Mouse (Mus musculus): Measurements from ENCODE around the gene Dact1. TPM values are rescaled to one million over a fixed set of nuclear protein-coding genes. Genes with fewer than 3 reads are reported as not detected.
A peak's percentile ranks its signal among the peaks of the same experiment; 100 is the strongest.

Gene Dact1
- polyA plus RNA-seq, 1 experiment from 2014 or later: 11.1 TPM

GRCm38 (mm10) chr12:71285399-71285798 is 24.3 kb upstream of the Dact1 start:
- Histone ChIP-seq H3K4me1 (ENCODE audit: control insufficient read depth, insufficient read depth, low read length) (no peaks in the 10 kb centered on the region), H3K27ac (ENCODE audit: low read depth, low read length) (no peak overlapping the region), H3K4me2 (no peak overlapping the region), H3K36me3 (ENCODE audit: control insufficient read depth, insufficient read depth, low read length) (no peaks in the 10 kb centered on the region), H3K27me3 (ENCODE audit: control insufficient read depth, insufficient read depth, low read length) (no peaks in the 10 kb centered on the region), H3K4me3 (ENCODE audit: low read depth, low read length) (no peak overlapping the region), H3K9me3 (replicated peaks; ENCODE audit: control insufficient read depth, low read length) (no peaks in the 10 kb centered on the region; the same call in 1 of the 2 replicates), H3K9ac (ENCODE audit: low read depth, low read length) (no peak overlapping the region)
- no peak for ATAC-seq (replicated peaks; ENCODE audit: insufficient number of reproducible peaks, low FRiP score, low TSS enrichment)

- H3K27ac ChIP-seq (ENCODE audit: low read depth, low read length): no peak overlapping the region
- no peaks in the 10 kb centered on the region for H3K4me1 ChIP-seq (ENCODE audit: control insufficient read depth, insufficient read depth, low read length)
- no peaks in the 10 kb centered on the region for H3K9me3 ChIP-seq (replicated peaks; ENCODE audit: control insufficient read depth, low read length)
- H3K36me3 ChIP-seq (ENCODE audit: control insufficient read depth, insufficient read depth, low read length): no peaks in the 10 kb centered on the region
- H3K27me3 ChIP-seq (ENCODE audit: control insufficient read depth, insufficient read depth, low read length): no peaks in the 10 kb centered on the region
- ATAC-seq (replicated peaks; ENCODE audit: insufficient number of reproducible peaks, low FRiP score, low TSS enrichment): no peak
- H3K4me3 ChIP-seq (ENCODE audit: low read depth, low read length): no peak overlapping the region
- no peak overlapping the region for H3K4me2 ChIP-seq
- H3K9ac ChIP-seq (ENCODE audit: low read depth, low read length): no peak overlapping the region
- WGBS (ENCODE audit: insufficient replicate concordance): 38% methylated on average over 2 of the region's 2 CpGs
These were observed 19.2 kb upstream of the Dact1 start for GRCm38 (mm10) chr12:71290460-71290859.

- Histone ChIP-seq H3K4me2 (peak overlapping the region; percentile 48), H3K4me1 (ENCODE audit: control insufficient read depth, insufficient read depth, low read length) (no peaks in the 10 kb centered on the region; the same call in 1 of the 2 replicates), H3K4me3 (ENCODE audit: low read depth, low read length) (peak overlapping the region; percentile 17; the same call in 1 of the 2 replicates), H3K9ac (ENCODE audit: low read depth, low read length) (no peak overlapping the region), H3K36me3 (ENCODE audit: control insufficient read depth, insufficient read depth, low read length) (no peaks in the 10 kb centered on the region), H3K27ac (ENCODE audit: low read depth, low read length) (no peak overlapping the region), H3K9me3 (replicated peaks; ENCODE audit: control insufficient read depth, low read length) (no peaks in the 10 kb centered on the region), H3K27me3 (ENCODE audit: control insufficient read depth, insufficient read depth, low read length) (no peaks in the 10 kb centered on the region)
- no peak for ATAC-seq (replicated peaks; ENCODE audit: insufficient number of reproducible peaks, low FRiP score, low TSS enrichment)
- 24% methylated on average over 22 of the region's 22 CpGs for WGBS (ENCODE audit: insufficient replicate concordance)
These were observed 15.4 kb upstream of the Dact1 start for GRCm38 (mm10) chr12:71293960-71294942.

GRCm38 (mm10) chr12:71296849-71297535 is 12.7 kb upstream of the Dact1 start:
- Histone ChIP-seq H3K9ac (ENCODE audit: low read depth, low read length) (no peak overlapping the region), H3K27ac (ENCODE audit: low read depth, low read length) (no peak overlapping the region), H3K9me3 (replicated peaks; ENCODE audit: control insufficient read depth, low read length) (no peaks in the 10 kb centered on the region), H3K27me3 (ENCODE audit: control insufficient read depth, insufficient read depth, low read length) (no peaks in the 10 kb centered on the region), H3K4me3 (ENCODE audit: low read depth, low read length) (no peak overlapping the region), H3K4me2 (no peak overlapping the region), H3K4me1 (ENCODE audit: control insufficient read depth, insufficient read depth, low read length) (peaks cover 11% of the 10 kb centered on the region), H3K36me3 (ENCODE audit: control insufficient read depth, insufficient read depth, low read length) (no peaks in the 10 kb centered on the region)
- ATAC-seq (replicated peaks; ENCODE audit: insufficient number of reproducible peaks, low FRiP score, low TSS enrichment): no peak
- 39% methylated on average over 8 of the region's 8 CpGs for WGBS (ENCODE audit: insufficient replicate concordance)

GRCm38 (mm10) chr12:71310068-71310931 is 616 bp downstream of the Dact1 start:
- Histone ChIP-seq H3K4me2 (peak overlapping the region; percentile 79), H3K9me3 (replicated peaks; ENCODE audit: control insufficient read depth, low read length) (no peaks in the 10 kb centered on the region), H3K27me3 (ENCODE audit: control insufficient read depth, insufficient read depth, low read length) (no peaks in the 10 kb centered on the region), H3K4me1 (ENCODE audit: control insufficient read depth, insufficient read depth, low read length) (peaks cover 11% of the 10 kb centered on the region), H3K36me3 (ENCODE audit: control insufficient read depth, insufficient read depth, low read length) (peaks cover 10% of the 10 kb centered on the region), H3K9ac (ENCODE audit: low read depth, low read length) (peak overlapping the region; percentile 90), H3K27ac (ENCODE audit: low read depth, low read length) (peak overlapping the region; percentile 95), H3K4me3 (ENCODE audit: low read depth, low read length) (peak overlapping the region; percentile 90)
- ATAC-seq (replicated peaks; ENCODE audit: insufficient number of reproducible peaks, low FRiP score, low TSS enrichment): peak; percentile 33; the same call in 1 of the 2 replicates
- WGBS (ENCODE audit: insufficient replicate concordance): under 1% methylated on average over 51 of the region's 56 CpGs

GRCm38 (mm10) chr12:71311237-71311887 is 1.7 kb downstream of the Dact1 start:
- Histone ChIP-seq H3K9ac (ENCODE audit: low read depth, low read length) (peak overlapping the region; percentile 90), H3K4me1 (ENCODE audit: control insufficient read depth, insufficient read depth, low read length) (peaks cover 11% of the 10 kb centered on the region), H3K9me3 (replicated peaks; ENCODE audit: control insufficient read depth, low read length) (no peaks in the 10 kb centered on the region), H3K36me3 (ENCODE audit: control insufficient read depth, insufficient read depth, low read length) (peaks cover 16% of the 10 kb centered on the region), H3K4me2 (peak overlapping the region; percentile 79), H3K4me3 (ENCODE audit: low read depth, low read length) (peak overlapping the region; percentile 90), H3K27ac (ENCODE audit: low read depth, low read length) (peak overlapping the region; percentile 95), H3K27me3 (ENCODE audit: control insufficient read depth, insufficient read depth, low read length) (no peaks in the 10 kb centered on the region)
- WGBS (ENCODE audit: insufficient replicate concordance): 13% methylated on average over 13 of the region's 13 CpGs
- no peak for ATAC-seq (replicated peaks; ENCODE audit: insufficient number of reproducible peaks, low FRiP score, low TSS enrichment)

- WGBS (ENCODE audit: insufficient replicate concordance): 92% methylated on average over 40 of the region's 40 CpGs
These were observed 8.6 kb downstream of the Dact1 start for GRCm38 (mm10) chr12:71318239-71318638.

More at GRCm38 (mm10) chr12:71318239-71318638, 8.6 kb downstream of the Dact1 start:
- H3K4me2 ChIP-seq: no peak overlapping the region
- H3K9ac ChIP-seq (ENCODE audit: low read depth, low read length): no peak overlapping the region
- H3K27ac ChIP-seq (ENCODE audit: low read depth, low read length): no peak overlapping the region
- no peaks in the 10 kb centered on the region for H3K27me3 ChIP-seq (ENCODE audit: control insufficient read depth, insufficient read depth, low read length)
- H3K36me3 ChIP-seq (ENCODE audit: control insufficient read depth, insufficient read depth, low read length): peaks cover 35% of the 10 kb centered on the region
- H3K4me1 ChIP-seq (ENCODE audit: control insufficient read depth, insufficient read depth, low read length): peaks cover 3% of the 10 kb centered on the region; the same call in 1 of the 2 replicates
- no peaks in the 10 kb centered on the region for H3K9me3 ChIP-seq (replicated peaks; ENCODE audit: control insufficient read depth, low read length)
- H3K4me3 ChIP-seq (ENCODE audit: low read depth, low read length): no peak overlapping the region
- no peak for ATAC-seq (replicated peaks; ENCODE audit: insufficient number of reproducible peaks, low FRiP score, low TSS enrichment)
